Mouse (Mus musculus): Measurements from ENCODE around the gene Dclk2. TPM values are rescaled to one million over a fixed set of nuclear protein-coding genes. Genes with fewer than 3 reads are reported as not detected.

Gene Dclk2
- total and polyA plus RNA-seq, 3 experiments, result under 0.01 to 0.17 TPM; not detected in 1

GRCm38 (mm10) chr3:86738831-86739230 is 181.8 kb downstream of the Dclk2 start:
- Histone ChIP-seq H3K36me3 (ENCODE audit: control insufficient read depth in 1 of 2, insufficient read depth in 2 of 2, low read length in 2 of 2) (no peaks in the 10 kb centered on the region), H3K79me2 (ENCODE audit: control insufficient read depth, insufficient read depth, low read length, poor library complexity) (no peaks in the 10 kb centered on the region), H3K4me3 (ENCODE audit: control insufficient read depth in 1 of 2, insufficient read depth in 1 of 2, low read depth in 2 of 2, low read length in 2 of 2) (no peak overlapping the region), H3K27me3 (ENCODE audit: control insufficient read depth in 1 of 2, insufficient read depth in 2 of 2, low read length in 2 of 2) (no peaks in the 10 kb centered on the region), H3K27ac (ENCODE audit: control insufficient read depth, low read depth, low read length) (no peak overlapping the region), H3K9me3 (replicated peaks; ENCODE audit: insufficient read depth, low read length) (no peaks in the 10 kb centered on the region), H3K4me1 (ENCODE audit: control insufficient read depth in 1 of 2, insufficient read depth in 2 of 2, low read length in 2 of 2) (no peaks in the 10 kb centered on the region), H3K9ac (ENCODE audit: control insufficient read depth, low read depth, low read length, poor library complexity, severe bottlenecking) (no peak overlapping the region)
- DNase-seq (ENCODE audit: low read depth, low spot score), result no peak
- TF ChIP-seq EP300 (IDR thresholded peaks at IDR 0.05; ENCODE audit: low read depth in 1 of 2, low read length in 2 of 2) (no peak), MAX (IDR thresholded peaks at IDR 0.05; ENCODE audit: low read length) (no peak), ELF1 (IDR thresholded peaks at IDR 0.05; ENCODE audit: low read depth, low read length) (no peak), CHD2 (IDR thresholded peaks at IDR 0.05; ENCODE audit: low read length) (no peak), JUND (IDR thresholded peaks at IDR 0.05; ENCODE audit: low read depth, low read length) (no peak), ZC3H11A (IDR thresholded peaks at IDR 0.05; ENCODE audit: low read depth, low read length) (no peak), BHLHE40 (IDR thresholded peaks at IDR 0.05; ENCODE audit: borderline replicate concordance, low read depth, low read length) (no peak), MAFK (IDR thresholded peaks at IDR 0.05; ENCODE audit: borderline replicate concordance, low read depth, low read length) (no peak), USF1 (IDR thresholded peaks at IDR 0.05; ENCODE audit: low read depth, low read length) (no peak), SMC3 (IDR thresholded peaks at IDR 0.05; ENCODE audit: low read depth, low read length) (no peak), CTCF (IDR thresholded peaks at IDR 0.05 in 2 of 3, conservative IDR thresholded peaks at IDR 0.05 in 1 of 3; ENCODE audit: control insufficient read depth in 1 of 3, insufficient read depth in 1 of 3, low read depth in 2 of 3, low read length in 3 of 3, poor library complexity in 1 of 3, severe bottlenecking in 1 of 3) (no peak), GABPA (IDR thresholded peaks at IDR 0.05; ENCODE audit: low read depth, low read length) (no peak), ZNF384 (IDR thresholded peaks at IDR 0.05; ENCODE audit: low read depth, low read length) (no peak), MEF2A (IDR thresholded peaks at IDR 0.05; ENCODE audit: extremely low read depth, insufficient replicate concordance, low read depth, low read length, poor library complexity, severe bottlenecking) (no peak), HCFC1 (IDR thresholded peaks at IDR 0.05; ENCODE audit: low read depth, low read length) (no peak)

Other genes with a start within 250 kb of the Dclk2 start
- 1.1 and 1.8 TPM in 2 replicates for gene Cd1d1, start 78.6 kb upstream of the Dclk2 start, total RNA-seq (2012; rRNA removed)
- gene Cd1d1, start 78.6 kb upstream of the Dclk2 start, polyA plus RNA-seq (2012; ENCODE audit: insufficient read depth in 1 of 2, insufficient read length in 2 of 2, low read depth in 1 of 2, low replicate concordance in 2 of 2, missing spikeins in 1 of 2), result 1 to 10 TPM in 1 of 2 experiments, not detected in 1; 1.6 TPM